Mouse (Mus musculus): Measurements from ENCODE around the gene Zfp652. TPM values are rescaled to one million over a fixed set of nuclear protein-coding genes. Genes with fewer than 3 reads are reported as not detected.

Gene Zfp652
- polyA plus RNA-seq, 1 experiment from 2014 or later: 28.4 TPM

Other genes starting within 250 kb of the Zfp652 start
- 3.2 and 4.4 TPM in 2 replicates for gene Nxph3, start 198.1 kb upstream of the Zfp652 start, polyA plus RNA-seq (2015; fragmentation: Nextera tagmentation; extraction: Ambion mirVana)
- gene Ngfr, start 124.9 kb upstream of the Zfp652 start, polyA plus RNA-seq (2015; fragmentation: Nextera tagmentation; extraction: Ambion mirVana): 14.0 and 15.4 TPM in 2 replicates
- 166 and 185 TPM in 2 replicates for gene Phb, start 45.7 kb upstream of the Zfp652 start, polyA plus RNA-seq (2015; fragmentation: Nextera tagmentation; extraction: Ambion mirVana)
- 1.1 and 1.7 TPM in 2 replicates for gene B130006D01Rik, start 10.9 kb downstream of the Zfp652 start, polyA plus RNA-seq (2015; fragmentation: Nextera tagmentation; extraction: Ambion mirVana)
- gene Phospho1, start 111.8 kb downstream of the Zfp652 start, polyA plus RNA-seq (2015; fragmentation: Nextera tagmentation; extraction: Ambion mirVana): not detected in 2 replicates
- gene Gngt2, start 124.5 kb downstream of the Zfp652 start, polyA plus RNA-seq (2015; fragmentation: Nextera tagmentation; extraction: Ambion mirVana): 2.8 and 3.6 TPM in 2 replicates
- gene Abi3, start 129.8 kb downstream of the Zfp652 start, polyA plus RNA-seq (2015; fragmentation: Nextera tagmentation; extraction: Ambion mirVana): 2.0 and 2.9 TPM in 2 replicates
- gene B4galnt2, start 202.2 kb downstream of the Zfp652 start, polyA plus RNA-seq (2015; fragmentation: Nextera tagmentation; extraction: Ambion mirVana): not detected in 2 replicates